Comparison of ENCODE assay signal across 32 mouse cellular contexts in genomic region chr7:73160968-73161367, GRCm38 (mm10).
DNase-seq lines count a peak whose midpoint lies in the region; ATAC-seq and TF ChIP-seq lines count a peak whose summit lies in the region.
"Had no signal": no experiment of that assay in that cellular context is flagged by ENCODE, and none has a peak within 500 bp of the region (broad histone marks: within the 10 kb centered on the region; RNA-seq: fewer than 3 reads in every experiment).

No protein-coding gene starts in this region.

- no peak overlapping the region for H3K4me2 ChIP-seq in midbrain, embryonic 11.5 days
- H3K4me2 ChIP-seq in stomach, postnatal 0 days (replicated peaks; ENCODE audit: low read depth): no peak overlapping the region
- H3K4me2 ChIP-seq: embryonic facial prominence, embryonic 15.5 days; forebrain, embryonic 15.5 days; heart, embryonic 15.5 days; hindbrain, embryonic 14.5 days; kidney, embryonic 15.5 days; limb, embryonic 15.5 days; neural tube, embryonic 12.5 days; stomach, embryonic 15.5 days had no signal

- in situ Hi-C loops in ES-E14 (cut with MboI; ENCODE audit: low sequenced_read_pairs in 2 of 2, unreplicated experiment in 2 of 2): no loop called here

- no peaks in the 10 kb centered on the region for H3K36me3 ChIP-seq in midbrain, embryonic 10.5 days
- H3K36me3 ChIP-seq in midbrain, embryonic 11.5 days (ENCODE audit: control insufficient read depth, insufficient read depth, low read length): no peaks in the 10 kb centered on the region
- H3K36me3 ChIP-seq in ES-E14 (ENCODE audit: control insufficient read depth, insufficient read depth, low read length, poor library complexity, severe bottlenecking): no peaks in the 10 kb centered on the region
- no peaks in the 10 kb centered on the region for H3K36me3 ChIP-seq in stomach, postnatal 0 days (ENCODE audit: control insufficient read depth, insufficient read depth, low read length)
- H3K36me3 ChIP-seq: embryonic facial prominence, embryonic 15.5 days; forebrain, embryonic 15.5 days; heart, embryonic 15.5 days; kidney, embryonic 15.5 days; limb, embryonic 10.5 days; limb, embryonic 15.5 days; neural tube, embryonic 12.5 days; stomach, embryonic 15.5 days had no signal

- intact Hi-C loops in heart, postnatal 25 days (cut with DNase I): no loop called here

- H3K27me3 ChIP-seq in midbrain, embryonic 10.5 days (ENCODE audit: low read depth, poor library complexity, severe bottlenecking): no peaks in the 10 kb centered on the region
- H3K27me3 ChIP-seq in midbrain, embryonic 11.5 days (ENCODE audit: control insufficient read depth, insufficient read depth, low read length): no peaks in the 10 kb centered on the region
- no peaks in the 10 kb centered on the region for H3K27me3 ChIP-seq in stomach, postnatal 0 days (ENCODE audit: control insufficient read depth, insufficient read depth, low read length)
- H3K27me3 ChIP-seq: embryonic facial prominence, embryonic 15.5 days; forebrain, embryonic 15.5 days; heart, embryonic 15.5 days; kidney, embryonic 15.5 days; limb, embryonic 15.5 days; neural tube, embryonic 12.5 days; Patski; stomach, embryonic 15.5 days had no signal

- peak overlapping the region; percentile 39; the same call in 1 of the 2 replicates for H3K27ac ChIP-seq in midbrain, embryonic 10.5 days (replicated peaks)
- H3K27ac ChIP-seq in midbrain, embryonic 11.5 days (ENCODE audit: low read depth, low read length): no peak overlapping the region
- H3K27ac ChIP-seq in ES-E14 (ENCODE audit: insufficient read depth, low read depth, low read length, poor library complexity, severe bottlenecking): no peak overlapping the region
- H3K27ac ChIP-seq in stomach, postnatal 0 days (replicated peaks): no peak overlapping the region
- H3K27ac ChIP-seq: embryonic facial prominence, embryonic 15.5 days; forebrain, embryonic 15.5 days; heart, embryonic 15.5 days; hindbrain, embryonic 14.5 days; kidney, embryonic 15.5 days; limb, embryonic 15.5 days; liver, embryonic 14.5 days; macrophage; neural tube, embryonic 12.5 days; stomach, embryonic 15.5 days had no signal

- DNase-seq in heart, adult 11 months: peak; percentile 80
- no peak for DNase-seq in heart, postnatal 25 days (ENCODE audit: low spot score)
- no peak for DNase-seq in midbrain, embryonic 10.5 days (ENCODE audit: low spot score)
- no peak for DNase-seq in midbrain, embryonic 11.5 days (ENCODE audit: low spot score, missing footprints)
- DNase-seq in ES-E14 (ENCODE audit: low read depth, low spot score): peak; percentile 37
- no peak for DNase-seq in stomach, postnatal 0 days (ENCODE audit: low spot score)
- DNase-seq in cerebellum, adult 8-10 months: no peak
- DNase-seq: adrenal gland, postnatal 25 days; cerebellum, adult 18-20 months; cerebellum, postnatal 14 days; heart, postnatal 4 days; kidney, adult 18-20 months; kidney, postnatal 4 days; lung, adult 2 months; lung, postnatal 10 days; right cerebral cortex, postnatal 14 days; thymus, postnatal 14 days had no signal

- no peak for TF ChIP-seq EP300 in stomach, postnatal 0 days (optimal IDR thresholded peaks at IDR 0.05)

- peaks cover 6% of the 10 kb centered on the region for H3K4me1 ChIP-seq in midbrain, embryonic 10.5 days
- H3K4me1 ChIP-seq in midbrain, embryonic 11.5 days (ENCODE audit: control insufficient read depth, insufficient read depth, low read length): no peaks in the 10 kb centered on the region
- no peaks in the 10 kb centered on the region for H3K4me1 ChIP-seq in ES-E14 (ENCODE audit: control insufficient read depth in 2 of 2, insufficient read depth in 2 of 2, low read length in 2 of 2, poor library complexity in 1 of 2)
- no peaks in the 10 kb centered on the region for H3K4me1 ChIP-seq in stomach, postnatal 0 days (replicated peaks; ENCODE audit: control insufficient read depth, insufficient read depth)
- H3K4me1 ChIP-seq: forebrain, embryonic 15.5 days; heart, embryonic 15.5 days; limb, embryonic 15.5 days; stomach, embryonic 15.5 days had no signal

- peak; percentile 10; the same call in 1 of the 2 replicates for TF ChIP-seq CTCF in stomach, postnatal 0 days (IDR thresholded peaks at IDR 0.05; ENCODE audit: low read depth)

- ATAC-seq in midbrain, embryonic 11.5 days (ENCODE audit: low FRiP score): no peak
- ATAC-seq in stomach, postnatal 0 days (ENCODE audit: low FRiP score, low TSS enrichment): no peak
- ATAC-seq: CD4-positive, CD25-positive, alpha-beta regulatory T cell, adult 4 months; forebrain, embryonic 15.5 days; midbrain, embryonic 16.5 days; Patski had no signal

- no peak overlapping the region for H3K9ac ChIP-seq in midbrain, embryonic 11.5 days (ENCODE audit: low read length)
- H3K9ac ChIP-seq in ES-E14 (ENCODE audit: insufficient read depth, low read depth, low read length, poor library complexity, severe bottlenecking): no peak overlapping the region
- H3K9ac ChIP-seq in stomach, postnatal 0 days (ENCODE audit: low read length): no peak overlapping the region
- H3K9ac ChIP-seq: embryonic facial prominence, embryonic 15.5 days; forebrain, embryonic 15.5 days; heart, embryonic 15.5 days; hindbrain, embryonic 14.5 days; kidney, embryonic 15.5 days; limb, embryonic 15.5 days; liver, embryonic 14.5 days; neural tube, embryonic 12.5 days; stomach, embryonic 15.5 days had no signal

- H3K9me3 ChIP-seq in midbrain, embryonic 10.5 days (replicated peaks): peaks cover 5% of the 10 kb centered on the region; the same call in 1 of the 2 replicates
- 0 out of 2 replicates have a peak, but pooled peaks cover 1% of the 10 kb centered on the region for H3K9me3 ChIP-seq in midbrain, embryonic 11.5 days (ENCODE audit: control insufficient read depth, low read length)
- H3K9me3 ChIP-seq in ES-E14 (ENCODE audit: control insufficient read depth, insufficient read depth, low read depth, low read length): no peaks in the 10 kb centered on the region
- H3K9me3 ChIP-seq in stomach, postnatal 0 days (ENCODE audit: control insufficient read depth, low read length): no peaks in the 10 kb centered on the region
- H3K9me3 ChIP-seq: embryonic facial prominence, embryonic 15.5 days; forebrain, embryonic 15.5 days; heart, embryonic 15.5 days; kidney, embryonic 15.5 days; limb, embryonic 10.5 days; limb, embryonic 15.5 days; neural tube, embryonic 12.5 days; stomach, embryonic 15.5 days had no signal

- H3K4me3 ChIP-seq in midbrain, embryonic 10.5 days: no peak overlapping the region
- no peak overlapping the region for H3K4me3 ChIP-seq in midbrain, embryonic 11.5 days (ENCODE audit: low read depth, low read length)
- H3K4me3 ChIP-seq in ES-E14 (ENCODE audit: insufficient read depth in 1 of 2, low read depth in 1 of 2, low read length in 2 of 2, poor library complexity in 1 of 2, severe bottlenecking in 1 of 2): no peak overlapping the region
- no peak overlapping the region for H3K4me3 ChIP-seq in stomach, postnatal 0 days (ENCODE audit: low read depth, low read length)
- H3K4me3 ChIP-seq: embryonic facial prominence, embryonic 15.5 days; forebrain, embryonic 15.5 days; heart, embryonic 15.5 days; kidney, embryonic 15.5 days; limb, embryonic 10.5 days; limb, embryonic 15.5 days; myocyte; neural tube, embryonic 12.5 days; stomach, embryonic 15.5 days had no signal

- 81% methylated on average over 8 of the region's 8 CpGs for WGBS in midbrain, embryonic 10.5 days
- 86% methylated on average over 8 of the region's 8 CpGs for WGBS in midbrain, embryonic 11.5 days
- WGBS in stomach, postnatal 0 days: 85% methylated on average over 8 of the region's 8 CpGs

TF ChIP-seq in ES-E14, 5 proteins besides CTCF, POLR2A, EP300 and RAD21:
- TF ChIP-seq MAFK (IDR thresholded peaks at IDR 0.05; ENCODE audit: insufficient read depth, low read depth, low read length) (no peak), ZNF384 (IDR thresholded peaks at IDR 0.05; ENCODE audit: low read depth, low read length) (no peak), HCFC1 (IDR thresholded peaks at IDR 0.05; ENCODE audit: borderline replicate concordance, insufficient read depth, low read length) (no peak), CHD2 (IDR thresholded peaks at IDR 0.05; ENCODE audit: low read depth, low read length) (no peak), ZC3H11A (IDR thresholded peaks at IDR 0.05; ENCODE audit: borderline replicate concordance, low read depth, low read length) (no peak)

Comparison
In these comparisons a context has a peak if more than half of its experiments do, and no peak if none do; other contexts are left out.
1. DNase-seq: peak in heart, adult 11 months (single experiment) and ES-E14 (single experiment); none in heart, postnatal 25 days (single experiment), midbrain, embryonic 10.5 days (single experiment), midbrain, embryonic 11.5 days (single experiment), stomach, postnatal 0 days (single experiment) and cerebellum, adult 8-10 months (single experiment).